Mouse (Mus musculus): ENCODE data around the gene Kif5c. TPM values are rescaled to one million over a fixed set of nuclear protein-coding genes. Genes with fewer than 3 reads are reported as not detected.

The Kif5c gene
- polyA plus RNA-seq, 1 experiment from 2014 or later = 11.3 TPM

DNA sequence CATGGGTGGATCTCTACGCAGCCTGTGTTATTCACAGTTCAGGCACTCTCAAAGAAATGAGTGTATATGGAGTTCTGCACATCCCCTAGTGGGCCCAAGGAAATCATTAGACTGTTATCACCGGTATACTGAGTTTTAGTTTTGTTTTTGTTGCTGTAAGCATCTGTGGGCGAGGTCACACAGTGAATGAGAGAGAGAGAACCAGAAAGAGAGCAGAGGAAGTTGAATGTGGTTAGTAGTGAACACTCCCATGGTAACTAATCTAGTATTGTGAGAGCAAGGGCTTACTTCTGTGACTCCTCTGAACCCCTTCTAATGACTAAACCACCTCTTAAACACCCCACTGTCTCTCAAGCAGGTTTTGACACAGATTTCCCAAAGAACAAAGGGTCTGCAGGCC, 2.3 kb upstream of the Kif5c start:
- no peak overlapping the region for H3K9ac ChIP-seq (ENCODE audit: low read length)
- no peak overlapping the region for H3K27ac ChIP-seq (ENCODE audit: low read depth)
- no peaks in the 10 kb centered on the region for H3K36me3 ChIP-seq (ENCODE audit: control insufficient read depth, insufficient read depth, low read length)
- no peak for ATAC-seq (replicated peaks; ENCODE audit: low FRiP score, low TSS enrichment, low read depth)
- H3K4me1 ChIP-seq (replicated peaks; ENCODE audit: control insufficient read depth, insufficient read depth, low read length) = no peaks in the 10 kb centered on the region
- H3K9me3 ChIP-seq (ENCODE audit: control insufficient read depth, low read length) = no peaks in the 10 kb centered on the region
- DNase-seq (ENCODE audit: low spot score) = no peak
- WGBS = 71% methylated on average over 3 of the region's 3 CpGs
- no peak overlapping the region for H3K4me3 ChIP-seq (ENCODE audit: low read depth, low read length)
- no peak overlapping the region for H3K4me2 ChIP-seq (ENCODE audit: low read length)
- H3K27me3 ChIP-seq (replicated peaks; ENCODE audit: control insufficient read depth, insufficient read depth, low read length) = peaks cover 20% of the 10 kb centered on the region

DNA sequence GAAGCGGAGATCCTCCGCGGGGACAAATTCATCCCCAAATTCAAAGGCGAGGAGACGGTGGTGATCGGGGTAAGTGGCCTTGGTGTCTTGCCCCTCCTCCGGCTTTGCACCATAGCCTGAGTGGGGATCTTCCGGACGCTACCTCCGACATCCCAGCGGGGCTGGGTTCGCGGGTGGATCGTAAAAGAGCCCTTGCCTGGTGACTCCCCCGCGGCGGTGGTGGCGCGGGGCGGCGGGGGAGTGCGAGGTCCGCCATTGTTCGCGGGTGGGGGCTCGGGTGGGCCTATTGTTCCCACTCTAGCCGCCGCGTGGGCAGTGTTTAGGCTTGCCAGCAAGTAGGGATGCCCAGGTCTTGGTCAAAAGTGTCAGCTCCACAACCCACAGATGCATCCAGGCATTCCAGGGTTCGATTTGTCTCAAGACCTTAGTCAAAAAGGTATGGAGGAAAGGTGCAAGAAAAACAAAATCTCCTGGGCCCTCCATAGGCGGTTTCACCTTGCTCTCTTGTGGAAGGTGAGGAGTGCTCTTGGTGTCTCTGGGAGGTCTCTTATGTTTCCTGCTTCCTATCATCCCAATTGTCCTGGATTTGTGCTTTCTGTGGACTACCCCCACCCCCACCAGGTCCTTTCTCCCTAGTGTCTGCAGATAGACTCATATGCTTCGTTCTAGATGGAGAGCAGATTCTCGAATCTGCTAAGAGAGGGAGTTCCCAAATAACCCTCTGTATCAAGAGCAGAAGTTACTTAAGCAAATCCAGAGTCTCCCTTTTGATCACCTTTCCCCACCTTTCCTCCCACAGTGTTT, 823 bp downstream of the Kif5c start:
- Histone ChIP-seq H3K27ac (ENCODE audit: low read depth) (no peak overlapping the region), H3K9ac (ENCODE audit: low read length) (peak overlapping the region; percentile 30), H3K36me3 (ENCODE audit: control insufficient read depth, insufficient read depth, low read length) (no peaks in the 10 kb centered on the region), H3K9me3 (ENCODE audit: control insufficient read depth, low read length) (0 out of 2 replicates have a peak, but pooled peaks cover 4% of the 10 kb centered on the region), H3K4me1 (replicated peaks; ENCODE audit: control insufficient read depth, insufficient read depth, low read length) (no peaks in the 10 kb centered on the region), H3K27me3 (replicated peaks; ENCODE audit: control insufficient read depth, insufficient read depth, low read length) (peaks cover 20% of the 10 kb centered on the region), H3K4me2 (ENCODE audit: low read length) (peak overlapping the region; percentile 97), H3K4me3 (ENCODE audit: low read depth, low read length) (peak overlapping the region; percentile 62)
- peak; percentile 54 for DNase-seq (ENCODE audit: low spot score)
- WGBS = 1% methylated on average over 33 of the region's 33 CpGs
- ATAC-seq (replicated peaks; ENCODE audit: low FRiP score, low TSS enrichment, low read depth) = peak; percentile 40; the same call in 1 of the 2 replicates

DNA sequence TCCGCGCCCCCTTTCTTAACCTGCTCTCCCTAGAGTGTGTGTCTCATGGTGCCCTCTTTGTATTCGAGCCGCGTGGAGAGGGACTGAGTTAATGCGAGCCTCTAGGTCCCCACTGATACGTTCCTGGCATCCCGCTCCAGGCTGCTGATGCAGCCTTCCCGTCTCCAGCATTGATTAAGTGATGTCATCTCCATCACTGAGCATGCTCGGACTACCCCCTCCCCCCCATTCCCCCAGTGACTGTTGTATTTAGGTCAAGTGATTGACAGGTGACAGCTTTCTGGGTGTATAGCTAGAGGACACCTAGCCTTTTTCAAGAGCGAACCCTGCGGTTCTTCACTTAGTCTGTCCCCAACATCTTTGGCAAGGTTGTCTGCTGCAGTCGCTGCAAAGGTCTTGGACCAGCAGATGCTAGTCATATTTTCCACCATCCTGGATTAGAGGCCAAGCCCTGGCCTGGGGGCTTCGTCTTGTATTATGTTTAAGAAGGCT, 1.6 kb downstream of the Kif5c start:
- 0 out of 2 replicates have a peak, but pooled peaks cover 4% of the 10 kb centered on the region for H3K9me3 ChIP-seq (ENCODE audit: control insufficient read depth, low read length)
- H3K27me3 ChIP-seq (replicated peaks; ENCODE audit: control insufficient read depth, insufficient read depth, low read length) = peaks cover 20% of the 10 kb centered on the region
- ATAC-seq (replicated peaks; ENCODE audit: low FRiP score, low TSS enrichment, low read depth) (no peak), DNase-seq (ENCODE audit: low spot score) (no peak)
- 24% methylated on average over 14 of the region's 14 CpGs for WGBS
- no peak overlapping the region for H3K27ac ChIP-seq (ENCODE audit: low read depth)
- H3K9ac ChIP-seq (ENCODE audit: low read length) = no peak overlapping the region
- no peaks in the 10 kb centered on the region for H3K36me3 ChIP-seq (ENCODE audit: control insufficient read depth, insufficient read depth, low read length)
- peak overlapping the region; percentile 97 for H3K4me2 ChIP-seq (ENCODE audit: low read length)
- H3K4me1 ChIP-seq (replicated peaks; ENCODE audit: control insufficient read depth, insufficient read depth, low read length) = no peaks in the 10 kb centered on the region
- peak overlapping the region; percentile 62; the same call in 1 of the 2 replicates for H3K4me3 ChIP-seq (ENCODE audit: low read depth, low read length)

DNA sequence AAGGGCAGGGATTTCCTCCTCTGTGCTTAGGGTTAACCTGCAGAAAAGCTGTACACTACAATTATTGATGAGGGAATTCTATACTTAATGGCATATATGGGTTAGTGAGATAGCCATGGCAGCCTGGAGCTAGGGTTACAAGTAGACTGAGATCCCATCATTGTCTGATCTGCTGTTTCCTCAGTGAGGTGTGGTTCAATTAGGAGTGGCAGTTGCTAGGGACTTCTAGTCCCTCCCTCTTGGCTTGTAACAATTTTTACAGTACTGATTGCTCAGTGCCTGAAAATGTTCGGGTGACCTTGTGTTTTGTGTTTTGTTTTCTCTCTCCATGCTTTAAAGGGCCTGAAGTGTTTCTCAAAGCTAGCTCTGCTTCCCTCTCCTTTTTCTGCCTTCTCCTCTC, 2.1 kb downstream of the Kif5c start:
- Histone ChIP-seq H3K9ac (ENCODE audit: low read length) (no peak overlapping the region), H3K27ac (ENCODE audit: low read depth) (no peak overlapping the region), H3K4me2 (ENCODE audit: low read length) (no peak overlapping the region), H3K9me3 (ENCODE audit: control insufficient read depth, low read length) (0 out of 2 replicates have a peak, but pooled peaks cover 4% of the 10 kb centered on the region), H3K4me1 (replicated peaks; ENCODE audit: control insufficient read depth, insufficient read depth, low read length) (no peaks in the 10 kb centered on the region), H3K4me3 (ENCODE audit: low read depth, low read length) (no peak overlapping the region), H3K36me3 (ENCODE audit: control insufficient read depth, insufficient read depth, low read length) (no peaks in the 10 kb centered on the region), H3K27me3 (replicated peaks; ENCODE audit: control insufficient read depth, insufficient read depth, low read length) (peaks cover 20% of the 10 kb centered on the region)
- DNase-seq (ENCODE audit: low spot score) (no peak), ATAC-seq (replicated peaks; ENCODE audit: low FRiP score, low TSS enrichment, low read depth) (no peak)
- 76% methylated on average over 1 of the region's 1 CpGs for WGBS

DNA sequence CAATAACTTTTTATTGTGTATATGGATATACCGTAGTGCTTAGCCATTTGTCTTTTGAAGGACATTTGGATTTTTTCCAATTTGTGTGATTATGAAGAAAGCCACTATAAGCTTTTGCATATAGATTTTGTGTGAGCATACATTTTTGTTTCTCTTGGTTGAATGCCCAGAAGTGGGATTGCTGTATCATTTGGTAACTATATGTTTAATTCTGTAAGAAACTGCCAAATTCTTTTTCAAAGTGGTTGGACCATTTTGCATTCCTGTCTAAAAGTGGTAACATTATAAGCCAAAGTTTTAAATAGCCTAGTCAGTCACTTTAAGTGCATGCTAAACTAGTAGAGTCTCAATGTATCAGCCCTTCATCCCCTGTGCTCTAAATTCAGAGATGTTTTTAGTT, 6.5 kb downstream of the Kif5c start:
- no peak overlapping the region for H3K9ac ChIP-seq (ENCODE audit: low read length)
- H3K4me3 ChIP-seq (ENCODE audit: low read depth, low read length) = no peak overlapping the region
- no peak overlapping the region for H3K4me2 ChIP-seq (ENCODE audit: low read length)
- 0 out of 2 replicates have a peak, but pooled peaks cover 4% of the 10 kb centered on the region for H3K9me3 ChIP-seq (ENCODE audit: control insufficient read depth, low read length)
- H3K27ac ChIP-seq (ENCODE audit: low read depth) = no peak overlapping the region
- ATAC-seq (replicated peaks; ENCODE audit: low FRiP score, low TSS enrichment, low read depth) (no peak), DNase-seq (ENCODE audit: low spot score) (no peak)
- no peaks in the 10 kb centered on the region for H3K4me1 ChIP-seq (replicated peaks; ENCODE audit: control insufficient read depth, insufficient read depth, low read length)
- 82% methylated on average over 1 of the region's 1 CpGs for WGBS
- peaks cover 6% of the 10 kb centered on the region; the same call in 1 of the 2 replicates for H3K27me3 ChIP-seq (replicated peaks; ENCODE audit: control insufficient read depth, insufficient read depth, low read length)
- no peaks in the 10 kb centered on the region for H3K36me3 ChIP-seq (ENCODE audit: control insufficient read depth, insufficient read depth, low read length)

DNA sequence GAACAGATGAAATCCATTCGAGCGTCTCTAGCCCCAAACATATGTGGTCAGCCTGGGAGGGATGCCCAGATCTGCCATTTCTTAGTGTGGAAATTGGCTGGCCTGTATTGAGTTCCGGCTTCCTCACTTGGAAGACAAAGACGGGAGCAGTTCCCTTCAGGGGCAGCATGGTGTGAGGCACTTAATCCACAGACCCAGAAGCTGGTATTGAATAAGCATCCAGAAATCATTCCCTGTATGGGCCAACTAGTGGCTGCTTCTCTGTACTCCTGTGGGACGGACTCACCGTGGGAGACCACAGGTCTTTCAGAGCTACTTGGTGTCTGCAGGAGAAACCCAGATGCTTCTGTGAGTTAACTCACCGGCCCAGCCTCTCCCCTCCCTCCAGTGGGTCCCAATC, 8.5 kb downstream of the Kif5c start:
- H3K4me1 ChIP-seq (replicated peaks; ENCODE audit: control insufficient read depth, insufficient read depth, low read length) = no peaks in the 10 kb centered on the region
- no peak for ATAC-seq (replicated peaks; ENCODE audit: low FRiP score, low TSS enrichment, low read depth)
- no peak overlapping the region for H3K4me2 ChIP-seq (ENCODE audit: low read length)
- H3K9ac ChIP-seq (ENCODE audit: low read length) = no peak overlapping the region
- no peaks in the 10 kb centered on the region for H3K27me3 ChIP-seq (replicated peaks; ENCODE audit: control insufficient read depth, insufficient read depth, low read length)
- H3K27ac ChIP-seq (ENCODE audit: low read depth) = no peak overlapping the region
- no peak for DNase-seq (ENCODE audit: low spot score)
- 0 out of 2 replicates have a peak, but pooled peaks cover 4% of the 10 kb centered on the region for H3K9me3 ChIP-seq (ENCODE audit: control insufficient read depth, low read length)
- WGBS = 76% methylated on average over 7 of the region's 7 CpGs
- H3K4me3 ChIP-seq (ENCODE audit: low read depth, low read length) = no peak overlapping the region
- no peaks in the 10 kb centered on the region for H3K36me3 ChIP-seq (ENCODE audit: control insufficient read depth, insufficient read depth, low read length)

DNA sequence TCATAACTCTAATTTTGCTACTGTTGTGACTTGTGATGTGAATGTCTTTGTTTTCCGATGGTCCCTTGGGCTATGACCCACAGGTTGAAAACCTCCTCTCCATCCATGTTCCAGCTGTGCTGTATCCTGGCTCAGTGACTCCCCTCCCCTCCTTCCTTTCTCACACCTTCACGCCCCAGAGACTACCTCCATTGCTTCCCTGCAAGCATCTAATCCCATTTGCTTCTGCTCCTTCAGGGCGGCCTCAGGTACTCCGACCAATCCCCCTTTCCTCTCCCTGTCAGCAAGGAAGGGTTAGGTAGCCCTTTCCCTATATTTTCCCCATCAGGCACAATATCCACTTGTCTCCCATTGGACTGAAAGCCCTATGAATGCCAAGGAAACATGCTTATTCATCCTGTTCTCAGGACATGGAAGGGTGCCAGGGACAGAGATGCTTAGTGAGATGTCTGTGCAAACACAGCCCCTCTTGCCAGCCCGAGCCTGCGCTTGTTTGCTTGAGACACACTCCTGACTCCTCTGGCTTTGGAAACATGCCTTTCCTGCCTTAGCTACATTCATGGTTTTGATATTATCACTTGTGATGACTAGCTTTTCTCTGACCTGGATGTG, 9.1 kb downstream of the Kif5c start:
- Histone ChIP-seq H3K36me3 (ENCODE audit: control insufficient read depth, insufficient read depth, low read length) (no peaks in the 10 kb centered on the region), H3K27ac (ENCODE audit: low read depth) (no peak overlapping the region), H3K4me1 (replicated peaks; ENCODE audit: control insufficient read depth, insufficient read depth, low read length) (no peaks in the 10 kb centered on the region), H3K27me3 (replicated peaks; ENCODE audit: control insufficient read depth, insufficient read depth, low read length) (no peaks in the 10 kb centered on the region), H3K9ac (ENCODE audit: low read length) (no peak overlapping the region), H3K4me3 (ENCODE audit: low read depth, low read length) (no peak overlapping the region), H3K9me3 (ENCODE audit: control insufficient read depth, low read length) (no peaks in the 10 kb centered on the region), H3K4me2 (ENCODE audit: low read length) (no peak overlapping the region)
- DNase-seq (ENCODE audit: low spot score) = no peak
- 69% methylated on average over 6 of the region's 6 CpGs for WGBS
- ATAC-seq (replicated peaks; ENCODE audit: low FRiP score, low TSS enrichment, low read depth) = no peak

DNA sequence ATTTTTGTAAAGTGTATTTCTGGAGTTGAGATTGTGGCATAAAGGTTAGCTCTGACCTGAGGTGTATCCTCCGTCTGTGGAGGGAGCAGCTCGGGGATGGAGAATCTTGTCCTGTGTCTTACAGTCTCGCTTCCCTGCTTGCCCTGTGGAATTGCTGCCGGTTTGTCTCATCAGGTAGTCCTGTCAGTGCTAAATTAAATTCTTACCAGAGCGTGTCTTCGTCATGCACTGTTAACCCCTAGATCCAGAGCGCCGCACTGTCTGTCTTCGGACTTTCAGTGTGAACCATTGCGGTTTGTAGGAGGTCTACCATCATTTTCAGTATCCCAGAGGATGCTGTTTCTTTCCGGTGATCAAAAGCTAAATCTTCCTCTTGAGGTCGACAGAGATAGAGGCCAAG, 10.1 kb downstream of the Kif5c start:
- Histone ChIP-seq H3K4me3 (ENCODE audit: low read depth, low read length) (no peak overlapping the region), H3K9ac (ENCODE audit: low read length) (no peak overlapping the region), H3K9me3 (ENCODE audit: control insufficient read depth, low read length) (no peaks in the 10 kb centered on the region), H3K27me3 (replicated peaks; ENCODE audit: control insufficient read depth, insufficient read depth, low read length) (no peaks in the 10 kb centered on the region), H3K4me2 (ENCODE audit: low read length) (no peak overlapping the region), H3K4me1 (replicated peaks; ENCODE audit: control insufficient read depth, insufficient read depth, low read length) (no peaks in the 10 kb centered on the region), H3K27ac (ENCODE audit: low read depth) (no peak overlapping the region), H3K36me3 (ENCODE audit: control insufficient read depth, insufficient read depth, low read length) (no peaks in the 10 kb centered on the region)
- WGBS = 90% methylated on average over 12 of the region's 12 CpGs
- ATAC-seq (replicated peaks; ENCODE audit: low FRiP score, low TSS enrichment, low read depth) (no peak), DNase-seq (ENCODE audit: low spot score) (no peak)

All from intestine, embryonic 14.5 days (tissue).